Mouse (Mus musculus) liver, embryonic 14.5 days (tissue): ENCODE measurements around the gene Ccdc96. TPM values are rescaled to one million over a fixed set of nuclear protein-coding genes. Genes with fewer than 3 reads are reported as not detected.

Experiments used
- ATAC-seq: fragments of 200-750 bp; cut with Nextera tagmentation; 2 replicates; pipeline ENCODE4 v1.8.0; 2017; ENCODE audit warnings: moderate number of reproducible peaks, mild to moderate bottlenecking, moderate library complexity; ENCODE audit not compliant: insufficient read depth
- DNase-seq, 3 experiments: peaks; one replicate each; pipeline ENCODE4 v3.0.0-alpha.2; 2012 to 2013; ENCODE audit warnings: low read depth in 3 of 3, low spot score in 3 of 3
- H3K27ac ChIP-seq: fragments of 300-500 bp; sonication (generic); 2 replicates; pipeline ENCODE4 v1.5.1; 2014; ENCODE audit warnings: moderate library complexity, mild to moderate bottlenecking, control low read depth, inconsistent platforms
- H3K27me3 ChIP-seq: fragments of 300-500 bp; sonication (generic); 2 replicates; pipeline ENCODE4 v1.6.1; 2014; ENCODE audit warnings: mild to moderate bottlenecking, low read length, moderate library complexity; ENCODE audit not compliant: control insufficient read depth, insufficient read depth
- H3K36me3 ChIP-seq: fragments of 300-500 bp; sonication (generic); replicated peaks from 2 replicates; pipeline ENCODE4 v1.6.1; 2014; ENCODE audit warnings: low read depth; ENCODE audit not compliant: control insufficient read depth, insufficient read depth
- H3K4me1 ChIP-seq, 2 experiments: fragments of 200-500 bp in 1 of 2; fragments of 300-500 bp in 1 of 2; sonication (generic) in 1 of 2; replicated peaks; 2 replicates each; pipeline ENCODE4 v1.6.1; 2012 to 2014; ENCODE audit warnings: antibody characterized with exemption in 1 of 2, inconsistent platforms in 1 of 2, low read length in 1 of 2; ENCODE audit not compliant: control insufficient read depth in 2 of 2, insufficient read depth in 2 of 2
- H3K4me2 ChIP-seq: fragments of 300-500 bp; sonication (generic); 2 replicates; pipeline ENCODE4 v1.6.1; 2014; ENCODE audit warnings: low read depth, mild to moderate bottlenecking, control low read depth, moderate library complexity
- H3K4me3 ChIP-seq, 2 experiments: fragments of 200-500 bp in 1 of 2; fragments of 300-500 bp in 1 of 2; sonication (generic) in 1 of 2; 2 replicates each; pipeline ENCODE4 v1.5.1; 2012 to 2014; ENCODE audit warnings: low read depth in 2 of 2, low read length in 2 of 2, mild to moderate bottlenecking in 2 of 2, control low read depth in 1 of 2, inconsistent platforms in 1 of 2, moderate library complexity in 1 of 2; ENCODE audit not compliant: insufficient read depth in 1 of 2
- H3K9ac ChIP-seq: fragments of 300-500 bp; sonication (generic); replicated peaks from 2 replicates; pipeline ENCODE4 v1.6.1; 2014; ENCODE audit warnings: mild to moderate bottlenecking, control low read depth, moderate library complexity
- H3K9me3 ChIP-seq: fragments of 300-500 bp; sonication (generic); 2 replicates; pipeline ENCODE4 v1.6.1; 2016; ENCODE audit warnings: low read length, mixed read lengths; ENCODE audit not compliant: control insufficient read depth
- CTCF ChIP-seq: IDR thresholded peaks from 2 replicates; pipeline ENCODE4 v1.5.1; 2016; ENCODE audit warnings: antibody characterized with exemption, low read depth, control low read depth
- EP300 ChIP-seq: IDR thresholded peaks from 2 replicates; pipeline ENCODE4 v1.6.1; 2016; ENCODE audit warnings: antibody characterized with exemption, low read depth
- WGBS: fragments of 180-500 bp; shearing (Covaris S2); extraction: QIAGEN DNeasy Blood & Tissue Kit; methylation state at CpG from one replicate; pipeline ENCODE4 v1.1.7; 2014; ENCODE audit not compliant: insufficient replicate concordance; 5-methylcytosine and 5-hydroxymethylcytosine counted together
- polyA plus RNA-seq, 2 experiments: library from polyadenylated mRNA; depleted of rRNA in 1 of 2; stranded (reverse) in 1 of 2; unstranded in 1 of 2; fragments of >200 nt; fragmentation: Nextera tagmentation in 1 of 2; extraction: Ambion mirVana in 1 of 2; gene quantifications; 2 replicates each; pipeline versions ENCODE4 v1.2.1 to v1.2.3; 2012 to 2014

Ccdc96 gene
- polyA plus RNA-seq, 2 experiments, result 0.11 to 0.18 TPM

DNA sequence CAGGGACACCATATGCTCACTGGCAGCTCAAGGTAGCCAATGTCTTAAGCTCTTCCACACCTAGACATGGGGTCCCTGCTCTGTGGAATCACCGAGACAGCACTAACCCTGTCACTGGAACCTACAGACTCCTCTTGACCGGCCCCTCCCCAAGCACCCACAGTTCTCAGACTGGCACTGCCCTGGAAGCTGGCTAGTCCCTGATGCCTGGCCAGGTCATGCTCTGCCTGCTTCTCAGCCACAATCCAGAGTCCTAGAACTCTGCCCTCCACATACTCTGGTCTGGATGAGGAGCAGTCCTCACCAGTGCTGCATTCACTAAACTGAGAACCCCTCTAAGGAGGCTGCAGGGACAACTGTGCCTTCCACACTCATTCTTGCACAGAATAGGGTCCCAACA lies 26.6 kb downstream of the Ccdc96 start:
- Histone ChIP-seq H3K9ac (no peak overlapping the region), H3K9me3 (no peaks in the 10 kb centered on the region), H3K36me3 (no peaks in the 10 kb centered on the region; the same call in none of the 2 replicates), H3K4me2 (no peak overlapping the region), H3K4me1 (no peaks in the 10 kb centered on the region), H3K27me3 (no peaks in the 10 kb centered on the region), H3K27ac (no peak overlapping the region), H3K4me3 (no peak overlapping the region)
- 81% methylated on average over 2 of the region's 2 CpGs for WGBS
- DNase-seq, result no peak
- TF ChIP-seq EP300 (no peak), CTCF (no peak)
- no peak for ATAC-seq

DNA sequence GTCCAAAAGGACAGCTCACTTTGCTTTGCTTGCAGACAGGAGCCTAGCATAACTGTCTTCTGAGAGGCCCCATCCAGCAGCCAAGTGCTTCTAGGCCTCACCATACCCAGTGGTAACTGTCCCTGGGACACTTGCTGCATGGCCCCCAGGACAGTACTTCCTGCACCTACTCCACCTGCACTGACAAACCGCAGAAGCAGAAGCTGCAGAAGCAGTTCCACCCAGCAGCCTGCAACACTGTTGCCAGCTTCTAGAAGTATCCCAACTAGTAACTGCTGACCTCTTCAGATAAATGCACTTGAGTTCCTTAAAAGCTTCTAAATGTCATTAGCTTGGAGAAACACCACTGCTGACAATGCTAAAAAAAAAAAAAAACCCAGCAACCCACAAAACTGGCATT lies 30.7 kb downstream of the Ccdc96 start:
- H3K4me3 ChIP-seq, result no peak overlapping the region
- 63% methylated on average over 1 of the region's 1 CpGs for WGBS
- H3K27me3 ChIP-seq, result no peaks in the 10 kb centered on the region
- TF ChIP-seq CTCF (no peak), EP300 (no peak)
- no peaks in the 10 kb centered on the region; the same call in none of the 2 replicates for H3K36me3 ChIP-seq
- no peaks in the 10 kb centered on the region for H3K9me3 ChIP-seq
- no peak overlapping the region for H3K27ac ChIP-seq
- H3K4me1 ChIP-seq, result no peaks in the 10 kb centered on the region
- no peak overlapping the region for H3K4me2 ChIP-seq
- ATAC-seq, result no peak
- no peak for DNase-seq
- no peak overlapping the region for H3K9ac ChIP-seq

DNA sequence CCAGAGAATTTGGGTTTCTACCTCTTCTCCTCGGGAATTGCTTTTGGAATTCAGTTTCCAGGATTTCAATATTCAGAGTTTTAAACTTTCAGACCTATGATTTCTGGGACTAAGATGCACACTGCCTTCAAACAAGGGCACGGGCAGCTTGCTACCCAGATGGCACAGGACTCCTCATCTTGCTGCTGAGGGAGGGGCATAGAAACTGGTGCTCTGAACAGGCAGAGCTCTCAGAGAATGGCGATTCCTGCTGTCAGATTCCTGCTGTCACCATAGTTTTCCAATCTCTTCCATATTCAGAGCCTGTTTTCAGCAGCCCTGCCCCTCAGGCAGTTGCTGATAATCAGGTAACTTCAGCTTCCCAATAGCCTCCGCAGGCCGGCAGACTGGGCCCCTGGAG lies 31.2 kb downstream of the Ccdc96 start:
- no peak overlapping the region for H3K9ac ChIP-seq
- H3K27ac ChIP-seq, result no peak overlapping the region
- no peak for TF ChIP-seq EP300
- TF ChIP-seq CTCF, result no peak
- H3K9me3 ChIP-seq, result no peaks in the 10 kb centered on the region
- ATAC-seq (no peak), DNase-seq (no peak)
- H3K4me3 ChIP-seq, result no peak overlapping the region
- H3K27me3 ChIP-seq, result no peaks in the 10 kb centered on the region
- H3K36me3 ChIP-seq, result no peaks in the 10 kb centered on the region; the same call in none of the 2 replicates
- no peak overlapping the region for H3K4me2 ChIP-seq
- 75% methylated on average over 5 of the region's 5 CpGs for WGBS
- H3K4me1 ChIP-seq, result no peaks in the 10 kb centered on the region

DNA sequence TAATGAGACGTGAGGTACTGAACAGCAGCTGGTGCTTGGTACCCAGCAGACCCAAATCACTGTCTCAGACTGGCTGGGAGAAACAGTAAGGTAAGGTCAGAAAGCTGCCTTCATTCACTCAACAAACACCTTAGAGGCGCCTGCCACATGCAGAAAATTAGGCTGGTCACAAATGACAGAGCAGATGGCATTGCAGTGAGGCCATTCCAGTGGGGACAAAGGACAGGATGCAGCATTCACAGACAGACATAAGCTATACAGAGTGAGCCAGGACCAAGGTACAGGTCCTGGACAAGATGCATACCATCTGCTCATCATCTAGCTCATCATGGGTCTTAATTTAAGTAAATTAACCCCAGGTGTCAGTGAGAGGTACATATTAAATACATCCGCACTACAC lies 33.2 kb downstream of the Ccdc96 start:
- 68% methylated on average over 3 of the region's 3 CpGs for WGBS
- H3K27ac ChIP-seq, result no peak overlapping the region
- TF ChIP-seq CTCF (no peak), EP300 (no peak)

DNA sequence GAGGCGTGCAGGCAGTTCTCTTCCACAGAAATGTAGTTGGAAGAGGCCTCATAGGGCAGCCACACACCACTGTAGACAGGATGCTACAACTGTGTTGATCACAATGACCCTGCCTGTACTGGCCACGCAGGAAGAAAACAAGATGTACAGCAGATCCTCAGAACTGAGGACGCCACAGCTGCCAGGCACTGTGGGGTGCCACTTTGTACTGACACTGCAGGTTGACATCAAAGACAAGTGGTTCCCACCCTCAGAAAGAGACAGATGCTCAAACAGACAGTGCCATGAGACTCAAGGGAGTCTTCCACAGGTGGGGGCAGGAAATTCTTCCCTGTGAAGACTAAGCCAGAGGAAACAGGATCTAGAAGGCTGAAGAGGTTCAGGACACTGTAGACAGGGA lies 35.4 kb downstream of the Ccdc96 start:
- DNase-seq (no peak), ATAC-seq (no peak)
- no peaks in the 10 kb centered on the region; the same call in none of the 2 replicates for H3K36me3 ChIP-seq
- no peak overlapping the region for H3K27ac ChIP-seq
- WGBS, result 70% methylated on average over 3 of the region's 3 CpGs
- peaks cover 0 to 6% of the 10 kb centered on the region in 2 experiments; a peak in 2 of 4 replicates for H3K4me1 ChIP-seq
- no peak overlapping the region for H3K4me2 ChIP-seq
- no peak overlapping the region for H3K9ac ChIP-seq
- no peaks in the 10 kb centered on the region for H3K27me3 ChIP-seq
- no peaks in the 10 kb centered on the region for H3K9me3 ChIP-seq
- no peak for TF ChIP-seq EP300
- TF ChIP-seq CTCF, result no peak
- no peak overlapping the region for H3K4me3 ChIP-seq

More for the DNA sequence above, 33.2 kb downstream of the Ccdc96 start:
- no peaks in the 10 kb centered on the region for H3K4me1 ChIP-seq
- DNase-seq (no peak), ATAC-seq (no peak)
- H3K9me3 ChIP-seq, result no peaks in the 10 kb centered on the region
- H3K27me3 ChIP-seq, result no peaks in the 10 kb centered on the region
- H3K4me3 ChIP-seq, result no peak overlapping the region
- H3K9ac ChIP-seq, result no peak overlapping the region
- no peaks in the 10 kb centered on the region; the same call in none of the 2 replicates for H3K36me3 ChIP-seq
- no peak overlapping the region for H3K4me2 ChIP-seq
